Mouse (Mus musculus): ENCODE results near the gene Atp6v1g3. TPM values are rescaled to one million over a fixed set of nuclear protein-coding genes. Genes with fewer than 3 reads are reported as not detected.

The Atp6v1g3 gene
- polyA plus RNA-seq (2012; rRNA removed): not detected in 2 replicates

DNA sequence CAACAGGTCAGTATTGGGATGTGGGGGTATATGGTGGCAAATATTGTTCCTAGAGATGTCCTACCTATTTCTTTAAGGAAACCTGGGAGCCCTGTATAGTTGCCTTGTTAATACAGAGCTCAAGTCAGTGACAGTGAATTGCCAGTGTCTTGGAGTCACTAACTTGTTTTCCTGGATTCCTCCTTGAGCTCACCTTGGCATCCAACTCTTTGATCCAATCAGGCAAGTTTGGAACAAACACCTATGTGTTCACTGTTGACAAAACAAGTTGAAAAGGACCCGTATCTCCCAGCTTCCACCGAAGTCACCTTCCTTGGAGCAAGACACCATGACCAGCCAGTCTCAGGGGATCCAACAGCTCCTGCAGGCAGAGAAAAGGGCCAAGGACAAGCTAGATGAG, at the start of gene Atp6v1g3:
Gene Atp6v1g3, plus strand, starts transcription at position 301 of the 400 bp plus-strand sequence.
- DNase-seq (ENCODE audit: extremely low spot score in 1 of 2, low spot score in 1 of 2): no peak

DNA sequence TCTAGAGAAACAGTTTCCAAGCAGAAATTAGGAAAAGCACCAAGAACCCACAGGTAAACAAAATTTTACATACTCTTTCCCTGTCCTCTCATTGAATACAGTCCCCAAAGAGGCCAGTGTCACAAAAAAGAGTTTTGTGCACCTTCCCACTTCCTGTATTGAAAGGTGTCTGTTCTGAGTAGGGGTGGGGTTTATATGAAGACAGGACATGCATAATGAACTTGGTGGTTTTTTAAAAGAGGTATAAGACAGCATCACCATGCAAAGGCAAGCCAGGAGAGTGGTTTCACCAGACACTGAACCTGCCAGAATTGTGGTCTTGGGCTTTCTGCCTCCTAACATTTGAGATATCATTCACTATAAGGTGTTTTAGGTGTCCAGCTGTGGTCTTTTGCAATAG, 40.5 kb upstream of the Atp6v1g3 start:
- DNase-seq (ENCODE audit: extremely low spot score in 1 of 2, low spot score in 1 of 2): no peak

DNA sequence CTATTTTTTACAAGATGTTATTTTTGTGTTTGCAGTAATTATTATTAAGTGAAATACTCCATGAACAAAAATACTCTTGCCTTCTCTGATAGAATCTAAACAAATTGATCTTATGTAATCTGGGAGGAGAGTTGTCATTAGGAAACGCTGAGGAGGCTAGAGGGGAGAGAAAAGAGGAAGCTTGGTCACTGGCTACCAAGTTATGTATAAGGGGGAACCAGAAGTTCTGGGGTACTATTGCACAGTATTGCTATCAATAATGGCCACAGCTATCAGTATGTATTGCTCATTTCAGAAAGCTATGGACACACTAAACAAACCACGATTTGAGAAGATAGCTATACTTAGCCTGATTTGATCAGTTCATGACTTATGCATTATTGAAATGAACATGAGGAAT, 36.3 kb upstream of the Atp6v1g3 start:
- DNase-seq (ENCODE audit: extremely low spot score in 1 of 2, low spot score in 1 of 2): no peak

DNA sequence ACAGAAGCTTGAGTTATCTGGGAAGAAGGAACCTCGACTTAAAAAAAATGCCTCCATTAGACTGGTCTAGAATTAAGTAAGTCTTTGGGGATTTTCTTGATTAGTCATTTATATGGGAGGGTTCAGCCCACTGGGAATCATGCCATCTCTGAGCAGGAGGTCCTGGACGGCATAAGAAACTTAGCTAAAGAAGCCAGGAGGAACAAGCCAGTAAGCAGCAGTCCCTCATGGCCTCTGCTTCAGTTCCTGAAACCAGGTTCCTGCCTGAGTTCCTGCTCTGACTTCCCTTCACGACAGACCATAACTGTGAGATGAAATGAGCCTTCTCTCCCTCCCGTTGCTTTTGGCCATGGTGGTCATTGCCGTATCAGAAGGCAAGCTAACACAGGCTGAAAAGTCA, 29.6 kb upstream of the Atp6v1g3 start:
- DNase-seq (ENCODE audit: extremely low spot score in 1 of 2, low spot score in 1 of 2): no peak

DNA sequence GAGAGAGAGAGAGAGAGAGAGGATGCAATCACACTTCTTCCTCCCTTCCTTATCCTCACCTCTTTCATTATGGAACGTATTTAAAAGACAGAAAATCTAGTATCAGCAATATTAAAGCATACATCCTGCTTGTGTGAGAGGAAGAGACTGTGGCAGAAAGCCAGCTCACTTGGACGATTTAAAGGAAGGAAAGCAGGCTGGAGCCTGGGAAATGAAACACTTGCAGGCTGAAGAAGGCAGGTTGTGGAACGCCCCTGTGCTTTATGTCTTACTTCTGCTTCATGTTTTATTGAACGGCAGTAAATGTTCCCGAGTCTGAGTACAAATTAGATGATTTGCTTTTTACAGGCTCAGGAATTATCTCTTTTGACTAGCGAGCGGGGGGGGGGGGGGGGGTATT, 29.1 kb upstream of the Atp6v1g3 start:
- DNase-seq (ENCODE audit: extremely low spot score in 1 of 2, low spot score in 1 of 2): peak; percentile 18 to 62

DNA sequence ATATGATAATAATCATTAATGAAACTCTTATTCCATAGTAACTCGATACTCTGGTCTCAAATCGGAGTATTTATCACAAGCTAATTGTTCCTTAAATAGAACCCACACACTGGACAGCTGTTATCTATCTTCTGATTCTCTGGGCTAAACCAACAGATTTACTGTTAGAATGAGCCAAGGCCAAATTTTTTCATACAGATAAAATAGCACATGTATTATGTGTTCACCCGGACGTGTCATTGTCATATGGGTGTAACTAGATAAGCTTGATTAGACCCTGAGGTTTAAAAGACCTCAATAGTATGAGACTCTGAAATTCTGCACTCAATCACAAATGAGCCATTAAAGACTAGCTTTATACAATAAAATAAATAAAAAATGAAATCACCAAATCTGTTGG, 28.4 kb upstream of the Atp6v1g3 start:
- no peak for DNase-seq (ENCODE audit: extremely low spot score in 1 of 2, low spot score in 1 of 2)

DNA sequence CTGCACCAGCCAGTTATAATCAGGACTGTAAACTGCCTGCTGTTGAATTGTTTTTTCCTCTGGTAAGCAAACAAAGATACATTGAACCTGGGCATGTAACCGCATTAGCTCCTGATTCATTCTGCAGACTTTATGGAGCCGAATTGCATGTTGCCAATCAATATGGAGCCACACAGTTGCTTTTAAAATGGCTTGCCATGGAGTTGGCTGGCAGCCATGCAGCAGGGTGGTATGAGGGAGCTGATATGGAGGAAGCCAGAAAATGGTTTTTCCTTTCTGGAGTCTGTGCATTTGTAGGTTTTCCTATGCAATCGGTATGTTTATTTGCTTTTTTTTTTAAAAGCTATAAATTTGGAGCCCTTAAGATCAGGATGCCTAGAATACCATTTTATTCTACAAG, 28.0 kb upstream of the Atp6v1g3 start:
- DNase-seq (ENCODE audit: extremely low spot score in 1 of 2, low spot score in 1 of 2): no peak

DNA sequence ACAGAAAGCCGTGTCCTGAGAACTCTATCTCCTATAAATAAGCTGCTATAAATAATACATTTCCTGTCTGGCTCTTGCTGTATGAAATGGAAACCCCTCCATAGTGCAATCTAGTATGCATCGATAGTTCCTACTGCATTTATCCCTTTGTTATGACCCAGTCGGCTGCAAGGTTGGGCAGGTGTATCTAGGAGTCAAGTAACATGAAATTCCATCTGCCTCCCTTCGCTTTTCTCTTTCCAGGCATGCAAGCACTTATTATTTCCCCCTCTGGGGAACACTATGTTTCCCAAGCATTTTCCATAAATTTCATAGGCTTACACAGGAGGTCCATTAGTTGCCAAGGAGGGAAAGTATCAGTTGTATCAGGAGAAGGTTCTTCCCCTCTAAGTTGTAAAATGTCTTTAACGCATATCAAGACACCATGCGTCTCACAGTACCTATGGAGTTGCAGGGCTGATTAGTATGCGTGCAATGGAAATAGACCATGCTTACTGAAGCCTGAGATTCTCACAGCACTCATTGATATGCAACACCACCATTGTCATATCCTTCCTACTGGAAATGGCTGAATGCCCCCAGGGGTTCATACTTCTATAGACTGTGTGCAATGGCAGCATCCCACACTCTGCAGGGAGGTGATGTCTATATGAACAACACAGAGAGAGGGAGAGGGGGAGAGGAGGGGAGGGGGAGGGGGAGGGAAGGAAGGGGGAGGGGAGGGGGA, 26.9 kb upstream of the Atp6v1g3 start:
- no peak for DNase-seq (ENCODE audit: extremely low spot score in 1 of 2, low spot score in 1 of 2)

DNA sequence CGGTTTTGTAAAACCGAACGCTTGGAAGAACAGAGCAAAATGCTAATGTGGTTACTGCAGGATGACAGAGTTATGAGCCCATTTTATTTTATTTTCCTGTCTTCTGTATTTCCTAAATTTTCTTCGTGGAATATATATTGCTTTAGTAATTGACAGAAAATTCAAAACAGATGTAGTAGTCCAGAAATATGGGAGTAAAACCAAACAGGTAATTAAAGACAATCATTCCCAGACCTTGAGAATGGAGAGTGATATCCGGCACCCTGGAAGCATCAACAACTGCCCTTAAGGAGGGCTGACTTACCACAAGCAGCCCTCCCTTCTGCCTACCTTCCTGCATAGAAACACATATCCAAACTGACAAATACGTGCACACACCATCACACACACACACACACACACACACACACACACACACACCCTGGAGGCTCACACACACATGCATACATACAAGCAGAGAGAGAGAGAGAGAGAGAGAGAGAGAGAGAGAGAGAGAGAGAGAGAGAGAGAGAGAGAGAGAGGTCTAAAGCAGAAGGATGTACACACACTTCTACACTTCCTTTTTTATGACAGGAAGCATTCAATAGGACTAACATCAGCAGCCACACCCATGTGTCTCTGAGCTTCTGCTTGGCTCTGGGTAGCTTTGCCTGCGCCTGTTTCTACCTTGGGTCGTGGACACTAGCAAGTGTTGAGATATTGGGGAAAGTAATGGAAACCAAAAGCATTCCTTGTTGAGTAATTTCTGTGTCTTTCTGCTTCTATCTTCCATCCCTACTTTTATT, 25.6 kb upstream of the Atp6v1g3 start:
- DNase-seq (ENCODE audit: extremely low spot score in 1 of 2, low spot score in 1 of 2): no peak

DNA sequence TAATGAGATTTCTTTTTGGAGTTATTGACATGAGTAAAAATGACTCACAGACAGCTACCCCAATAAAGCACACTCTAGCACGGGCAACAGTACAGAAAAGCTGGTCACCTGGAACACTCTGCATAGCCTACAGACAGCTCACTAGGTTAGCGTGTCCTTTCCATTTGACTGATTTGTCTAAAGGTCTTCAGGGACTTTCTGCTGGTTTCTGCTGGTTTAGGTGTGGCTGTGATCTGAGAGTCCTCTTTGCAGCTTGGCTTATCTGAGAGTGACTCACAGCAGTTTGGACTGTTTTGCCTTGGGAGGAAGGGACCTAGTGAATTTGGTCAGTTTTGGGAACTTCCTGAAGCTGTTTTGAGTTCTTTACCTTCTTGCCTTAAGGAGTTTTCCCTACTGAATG, 24.8 kb upstream of the Atp6v1g3 start:
- no peak for DNase-seq (ENCODE audit: extremely low spot score in 1 of 2, low spot score in 1 of 2)

DNA sequence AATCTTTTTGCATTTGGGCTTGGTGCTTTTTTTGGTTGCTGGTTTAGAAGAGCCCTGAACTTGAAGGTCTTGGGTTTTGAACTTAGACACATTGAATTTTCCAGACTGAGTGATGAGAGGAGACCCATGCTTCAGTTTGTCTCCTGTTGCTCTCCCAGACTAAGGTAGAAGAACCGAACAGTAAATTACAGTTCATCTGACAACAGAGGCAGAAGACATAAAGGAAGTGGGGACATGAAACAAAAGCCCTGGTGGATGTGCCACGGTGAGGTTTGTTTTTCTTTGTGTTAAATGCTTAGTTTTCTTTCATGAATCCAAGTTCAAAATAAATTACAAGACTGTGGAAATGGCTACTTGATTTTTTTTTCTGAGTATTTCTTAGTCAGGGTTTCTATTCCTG, 22.6 kb upstream of the Atp6v1g3 start:
- DNase-seq (ENCODE audit: extremely low spot score in 1 of 2, low spot score in 1 of 2): no peak

DNA sequence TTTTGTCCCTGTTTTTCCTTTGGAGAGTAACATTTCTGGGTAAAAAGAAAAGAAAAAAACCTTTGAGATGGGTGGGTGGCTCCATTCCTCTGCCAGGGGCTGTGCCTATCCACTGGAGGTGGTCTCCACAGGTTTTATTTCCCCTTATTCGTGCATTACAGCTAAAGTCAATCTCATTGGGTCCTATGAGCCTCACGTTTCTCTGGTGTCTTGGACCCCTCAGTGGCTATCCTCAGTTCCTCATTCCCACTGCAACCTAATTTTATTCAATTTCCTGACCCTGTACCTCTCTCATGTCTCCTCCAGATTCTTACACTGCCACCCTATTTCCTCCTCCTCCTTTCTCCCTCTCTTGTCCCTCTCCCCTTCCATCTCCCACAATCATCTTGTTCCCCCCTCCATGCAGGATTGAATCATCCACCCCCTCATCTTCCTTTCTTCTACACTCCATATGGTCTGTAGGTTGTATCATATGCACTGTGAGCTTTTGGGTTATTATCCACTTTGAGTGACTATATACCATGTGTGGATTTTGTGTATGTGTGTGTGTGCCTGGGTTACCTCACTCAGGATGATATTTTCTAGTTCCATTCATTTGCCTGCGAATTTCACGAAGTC, 17.3 kb upstream of the Atp6v1g3 start:
- DNase-seq (ENCODE audit: extremely low spot score in 1 of 2, low spot score in 1 of 2): peak in 1 of 2 experiments; percentile 33

DNA sequence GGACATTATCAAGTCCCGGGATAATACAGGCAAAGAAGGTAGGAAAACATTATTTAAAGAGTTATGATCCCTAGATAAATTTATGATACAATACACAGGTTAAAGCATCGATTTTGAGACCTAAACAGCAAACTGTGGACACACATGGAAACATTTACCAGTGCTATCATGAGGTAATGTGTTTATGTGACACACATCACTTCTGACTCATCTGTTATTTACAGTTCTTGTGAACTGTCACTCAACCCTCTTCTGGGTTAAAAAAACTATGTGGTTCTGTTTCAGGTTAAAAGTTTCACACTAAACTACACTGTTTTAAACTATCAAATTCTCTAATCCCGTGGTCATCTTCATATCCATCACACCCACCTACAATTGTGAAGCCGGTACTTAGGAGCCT, 14.8 kb upstream of the Atp6v1g3 start:
- no peak for DNase-seq (ENCODE audit: extremely low spot score in 1 of 2, low spot score in 1 of 2)

DNA sequence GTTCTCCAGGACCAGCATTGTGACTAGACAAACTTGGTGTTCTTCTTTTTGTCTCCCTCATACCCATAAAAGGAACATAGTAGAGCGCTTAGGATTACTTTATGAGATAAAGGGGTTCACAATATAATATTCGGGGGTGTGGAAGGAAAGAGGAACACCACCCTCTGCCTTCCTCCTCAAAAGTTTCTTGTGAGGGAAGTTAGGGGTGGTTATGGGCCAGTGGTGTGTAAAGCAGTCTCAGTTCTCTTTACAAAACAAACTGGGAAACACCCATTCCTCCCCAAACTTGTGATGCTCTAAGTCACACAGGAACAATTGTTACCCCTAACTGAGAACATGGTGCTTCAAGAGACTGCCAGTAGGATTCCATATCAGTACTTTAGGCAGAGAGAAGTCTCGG, 12.0 kb upstream of the Atp6v1g3 start:
- DNase-seq (ENCODE audit: extremely low spot score in 1 of 2, low spot score in 1 of 2): no peak

DNA sequence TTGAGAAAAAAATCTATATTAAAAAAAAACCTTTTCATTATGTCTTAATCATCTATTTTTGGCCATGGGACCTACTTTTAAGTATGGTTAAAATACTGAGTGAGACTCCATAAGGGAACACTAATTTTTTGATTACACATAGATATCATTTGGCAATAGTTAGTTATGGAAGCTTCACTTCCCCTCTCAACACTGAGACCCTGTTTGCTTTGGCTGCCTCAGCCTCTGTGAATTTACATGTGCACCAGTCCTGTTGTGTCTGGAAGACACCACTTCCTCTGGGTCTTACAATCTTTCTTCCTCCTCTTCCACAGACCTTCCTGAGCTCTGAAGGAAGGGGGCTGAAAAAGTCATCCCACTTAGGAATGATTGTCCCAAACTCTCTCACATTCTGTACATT, 11.1 kb upstream of the Atp6v1g3 start:
- no peak for DNase-seq (ENCODE audit: extremely low spot score in 1 of 2, low spot score in 1 of 2)

DNA sequence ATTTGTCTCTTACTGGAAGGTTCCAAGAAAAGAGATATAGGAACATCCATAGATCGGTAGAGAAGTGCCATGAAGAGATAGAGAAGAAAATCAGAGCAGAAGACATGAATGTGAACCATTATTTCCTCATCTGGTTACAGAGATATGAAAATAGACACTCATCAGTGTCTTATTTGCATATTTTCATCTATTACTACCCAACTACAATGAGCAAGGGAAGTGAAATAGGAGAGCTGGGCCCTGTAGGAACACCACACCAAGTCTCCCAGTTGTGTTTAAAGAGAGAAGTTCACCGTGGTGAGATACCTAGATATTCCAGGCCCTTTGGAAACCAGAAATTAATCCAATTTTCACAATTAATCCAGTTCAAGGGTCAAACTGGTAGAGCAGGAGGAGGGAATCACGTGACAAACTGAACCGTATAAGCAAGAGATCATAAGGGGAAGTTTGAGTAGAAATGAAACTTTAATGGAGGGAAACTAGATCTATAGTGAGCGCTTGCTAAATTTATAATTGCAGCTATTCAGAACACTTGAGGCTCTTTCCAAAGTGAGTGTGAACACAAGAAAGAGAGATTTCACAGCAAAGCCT, 6.0 kb upstream of the Atp6v1g3 start:
- DNase-seq (ENCODE audit: extremely low spot score in 1 of 2, low spot score in 1 of 2): no peak

DNA sequence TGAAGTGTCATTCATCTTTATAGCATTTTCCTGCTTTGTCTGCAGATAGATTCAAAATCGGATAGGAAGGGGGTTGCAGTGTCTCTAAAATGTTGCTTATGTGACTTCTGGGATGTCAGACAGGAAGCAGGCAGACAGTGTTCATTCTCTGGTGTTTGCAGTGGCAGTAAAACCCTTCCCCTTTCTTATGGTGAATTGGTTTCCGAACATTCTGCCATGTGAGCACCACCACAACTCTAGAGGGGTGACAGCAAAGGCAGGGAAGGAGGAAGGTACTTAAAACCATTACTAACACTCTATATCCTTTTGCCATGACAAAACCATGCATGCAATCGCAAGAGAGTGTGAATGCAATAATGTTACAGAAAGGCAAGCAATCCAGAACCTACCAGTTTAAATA, 1.4 kb downstream of the Atp6v1g3 start:
- DNase-seq (ENCODE audit: extremely low spot score in 1 of 2, low spot score in 1 of 2): no peak

DNA sequence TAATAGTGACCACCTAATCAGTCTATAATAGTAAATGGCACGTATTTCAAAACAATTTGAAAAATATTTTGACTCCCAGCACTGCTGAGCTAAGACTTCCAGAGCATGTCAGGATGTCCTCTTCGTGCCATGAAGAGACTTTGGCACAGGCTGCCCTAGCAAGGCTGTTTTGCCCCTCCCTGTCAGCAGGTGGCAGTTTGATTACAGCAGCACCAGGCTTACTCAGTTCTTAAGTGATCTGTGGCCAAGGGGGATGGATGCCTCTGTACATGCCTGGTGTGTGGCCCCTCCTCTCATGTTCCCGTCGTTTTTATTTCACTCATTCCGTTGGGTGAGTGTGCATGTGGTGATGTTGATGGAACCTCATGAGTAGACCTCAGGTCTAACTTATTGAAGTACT, 2.3 kb downstream of the Atp6v1g3 start:
- DNase-seq (ENCODE audit: extremely low spot score in 1 of 2, low spot score in 1 of 2): no peak

DNA sequence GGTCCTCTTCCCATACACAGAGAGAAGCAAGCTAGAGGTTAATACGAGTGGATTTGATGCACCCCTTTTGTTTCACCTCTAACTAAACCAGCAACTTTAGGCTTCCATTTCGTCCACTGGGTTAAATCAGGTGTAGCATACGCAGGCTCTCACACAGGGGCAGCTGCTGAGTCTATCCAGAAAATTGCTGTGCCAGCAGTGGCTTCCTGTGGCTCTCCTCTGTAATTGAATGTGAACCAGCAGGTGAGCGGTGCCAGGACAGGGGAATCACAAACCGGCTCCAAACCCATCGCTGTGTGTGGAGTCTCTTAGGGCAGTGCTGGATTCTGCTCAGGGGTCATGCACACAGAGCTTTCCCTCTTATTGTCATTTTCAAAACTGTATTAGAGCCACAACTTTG, 7.6 kb downstream of the Atp6v1g3 start:
- no peak for DNase-seq (ENCODE audit: extremely low spot score in 1 of 2, low spot score in 1 of 2)

DNA sequence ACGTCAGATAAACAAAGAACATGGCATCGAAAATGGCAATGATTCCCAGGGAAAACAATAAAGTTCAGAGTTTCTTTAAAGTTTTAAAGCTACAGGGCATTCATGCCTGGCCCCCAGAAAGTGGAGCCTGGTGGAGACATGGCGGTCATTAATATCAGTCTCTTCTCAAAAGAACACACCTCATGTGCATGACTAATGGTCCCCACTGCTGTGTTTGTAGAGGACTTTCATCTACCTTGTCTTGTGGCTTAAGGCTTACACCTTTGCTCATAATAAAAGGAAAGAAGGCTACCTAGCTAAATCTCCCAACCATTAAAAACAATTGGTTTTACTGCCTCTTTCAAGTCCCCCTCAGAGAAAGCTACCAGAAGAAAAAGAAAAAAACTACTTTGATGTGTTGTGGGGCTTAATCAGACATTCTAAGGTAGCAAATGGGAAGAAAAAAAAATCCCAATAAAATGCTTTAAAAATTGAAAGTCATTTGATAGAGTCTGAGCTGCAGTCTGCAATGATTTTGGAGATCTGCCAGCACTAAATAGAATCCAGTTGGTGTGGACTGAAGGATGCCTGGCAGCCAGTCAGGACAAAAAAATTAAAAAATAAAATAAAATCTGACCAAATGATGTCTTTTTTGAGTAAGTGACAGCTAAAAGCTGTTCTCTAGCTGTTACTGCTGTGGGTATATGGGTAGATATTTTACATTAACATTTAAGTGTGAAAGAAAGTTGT, 9.0 kb downstream of the Atp6v1g3 start:
- no peak for DNase-seq (ENCODE audit: extremely low spot score in 1 of 2, low spot score in 1 of 2)

DNA sequence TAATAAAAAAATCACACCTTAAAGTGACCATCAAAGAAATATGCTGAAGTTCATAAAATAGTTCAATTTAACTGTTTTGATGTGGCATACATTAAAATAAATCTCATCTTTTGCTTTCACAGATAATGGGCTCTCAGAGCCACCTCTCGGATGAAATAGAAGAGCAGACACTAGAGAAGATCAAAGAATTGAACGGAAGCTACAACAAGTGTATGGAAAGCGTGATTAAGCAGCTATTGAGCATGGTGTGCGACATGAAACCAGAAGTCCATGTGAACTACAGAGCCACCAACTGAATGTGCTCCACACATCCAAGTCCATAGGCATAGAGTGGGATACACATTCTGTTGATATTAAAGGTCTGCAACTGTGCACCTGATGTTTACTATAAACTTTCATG, 14.1 kb downstream of the Atp6v1g3 start:
- no peak for DNase-seq (ENCODE audit: extremely low spot score in 1 of 2, low spot score in 1 of 2)
